Mouse (Mus musculus) left cerebral cortex, postnatal 25 days (tissue): Measurements from ENCODE around the gene Slc34a3. TPM values are rescaled to one million over a fixed set of nuclear protein-coding genes. Genes with fewer than 3 reads are reported as not detected.
"Not testable (repeated sequence)": the region's sequence is repeated elsewhere in the genome, so short reads cannot be mapped to it uniquely, and the experiment has no call there.

Source experiments
- DNase-seq, 2 experiments: peaks; one replicate each; pipeline ENCODE4 v3.0.0; 2022; ENCODE audit warnings: low spot score in 2 of 2, mixed read lengths in 1 of 2
- intact Hi-C: fragments of 180-260 bp; cut with DNase I; formaldehyde crosslinking; loops from one replicate; pipeline ENCODE4 v1.15.1; 2025
- total RNA-seq, 2 experiments: library from RNA; stranded (reverse); gene quantifications; 2 replicates each; pipeline ENCODE4 v1.2.3; 2021

Gene Slc34a3
- not detected for total RNA-seq

DNA sequence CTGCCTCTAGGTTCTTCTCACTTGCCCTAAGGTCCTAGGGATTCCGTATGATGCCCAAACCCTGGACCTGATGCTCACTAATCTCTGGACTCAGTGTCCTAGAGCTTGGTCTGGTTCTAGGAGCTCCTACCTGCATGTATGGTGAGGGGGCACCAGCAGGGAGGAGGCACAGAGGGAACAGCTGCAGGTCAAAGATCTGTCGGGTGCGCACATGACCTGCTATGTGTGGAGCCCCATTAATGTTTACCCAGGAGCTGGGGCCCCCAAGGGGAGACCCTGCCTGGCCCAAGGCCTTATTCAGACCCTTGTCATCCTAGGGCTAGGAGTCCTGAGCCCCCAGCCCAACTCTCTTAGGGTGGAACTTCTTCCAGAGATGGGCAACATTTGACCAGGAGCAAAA is at the start of gene Slc34a3:
Gene Slc34a3 (minus strand): TSS at position 315 of the 400 bp plus-strand sequence.
- no peak for DNase-seq
- intact Hi-C loops, result no loop called here

DNA sequence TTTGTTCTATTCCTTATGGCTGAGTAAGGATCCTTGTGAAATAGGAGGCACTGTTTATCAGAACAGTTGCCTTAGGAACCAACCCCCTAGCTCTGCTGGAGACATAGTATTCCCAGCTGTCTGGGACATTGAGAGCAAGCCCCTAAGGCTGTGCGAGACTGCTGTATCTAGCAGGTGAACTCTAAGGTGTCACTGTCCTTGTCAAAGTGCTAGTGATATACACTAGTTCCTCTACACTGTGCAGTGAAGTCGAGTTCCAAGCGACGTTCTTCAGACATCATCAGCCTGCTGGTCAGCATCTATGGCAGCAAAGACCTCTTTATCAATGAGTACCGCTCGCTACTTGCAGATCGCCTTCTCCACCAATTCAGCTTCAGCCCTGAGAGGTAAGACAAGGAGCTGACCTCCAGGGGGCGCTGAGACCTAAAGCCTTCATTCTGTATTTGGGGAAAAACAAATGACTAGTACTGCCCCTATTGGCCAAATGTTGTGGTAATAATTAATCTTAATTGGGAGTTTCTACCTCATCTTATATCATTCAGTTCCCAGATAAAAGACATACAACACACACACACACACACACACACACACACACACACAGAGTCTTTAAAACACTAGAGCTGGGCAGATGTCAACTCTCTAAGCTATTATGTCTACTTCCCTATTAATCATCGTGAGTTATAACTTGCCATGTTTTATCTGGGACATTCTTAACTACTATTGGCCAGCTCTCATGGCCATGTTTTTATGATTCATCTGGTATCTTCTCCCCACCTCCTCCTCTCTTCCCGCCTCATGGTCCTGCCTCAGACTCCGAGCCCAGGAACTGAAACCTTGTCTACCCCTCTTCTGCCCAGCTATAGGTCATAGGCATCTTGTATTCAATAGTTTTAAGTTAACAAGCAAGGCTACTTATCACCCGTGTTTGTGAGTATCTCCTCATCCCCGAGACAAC is 45.0 kb upstream of the Slc34a3 start:
- peak in 1 of 2 experiments; percentile 81 for DNase-seq
- intact Hi-C loops, result no loop called here

GRCm38 (mm10) chr2:25273010-25273409 is 38.8 kb upstream of the Slc34a3 start:
- intact Hi-C loops, result loop anchor here (5.0 kb wide), 1 partner anchor 81 kb away; no protein-coding TSS in a partner anchor
- DNase-seq, result no peak

- DNase-seq, result no peak
- intact Hi-C loops, result loop anchor here (1.0 to 5.0 kb wide), 2 partner anchors 60 to 80 kb away; partner anchors contain the start of gene Man1b1
Measured at GRCm38 (mm10) chr2:25272515-25272914, 38.4 kb upstream of the Slc34a3 start.

DNA sequence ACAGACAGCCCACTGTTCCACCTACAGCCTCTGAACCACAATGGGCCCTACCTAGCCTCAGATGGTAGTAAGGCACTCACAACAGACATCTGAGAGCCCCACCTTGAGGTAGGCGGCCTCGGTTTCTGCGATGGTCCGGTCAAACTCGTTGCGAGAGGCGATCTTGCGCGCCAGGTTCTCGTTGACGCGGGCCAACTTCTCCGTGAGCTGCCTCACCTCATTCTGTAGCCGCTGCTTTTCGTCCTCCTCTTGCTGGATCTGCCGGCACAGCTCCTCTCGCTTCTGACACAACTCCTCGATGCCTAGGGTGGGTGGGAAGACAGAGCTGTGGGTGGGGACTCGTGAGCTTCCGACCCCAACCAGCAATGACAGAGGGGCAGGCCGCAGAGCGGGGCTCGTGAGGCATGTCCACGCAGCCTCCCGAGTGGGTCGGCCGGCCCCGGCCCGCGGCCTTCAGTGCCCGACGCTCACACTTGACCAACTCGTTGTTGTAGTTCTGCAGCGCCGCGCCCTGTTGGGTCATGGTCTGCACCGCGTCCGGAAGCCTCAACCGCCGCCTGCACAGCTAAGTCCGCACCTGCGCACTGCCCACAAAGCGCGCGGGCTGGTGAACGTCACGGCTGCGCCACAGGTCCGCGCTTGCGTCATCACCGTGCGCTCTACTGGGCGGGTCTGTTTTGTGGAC is 37.8 kb upstream of the Slc34a3 start, which contains the start of the genes Ssna1 and Anapc2:
Gene Ssna1 (minus strand): TSS at position 612 of the 685 bp plus-strand sequence.
Gene Anapc2 (plus strand): TSS at position 652 of the 685 bp plus-strand sequence.
- intact Hi-C loops, result loop anchor here (1.0 to 5.0 kb wide), 3 partner anchors 9 to 80 kb away; partner anchors contain the start of gene Man1b1
- peak; percentile 98 to 99 for DNase-seq

DNA sequence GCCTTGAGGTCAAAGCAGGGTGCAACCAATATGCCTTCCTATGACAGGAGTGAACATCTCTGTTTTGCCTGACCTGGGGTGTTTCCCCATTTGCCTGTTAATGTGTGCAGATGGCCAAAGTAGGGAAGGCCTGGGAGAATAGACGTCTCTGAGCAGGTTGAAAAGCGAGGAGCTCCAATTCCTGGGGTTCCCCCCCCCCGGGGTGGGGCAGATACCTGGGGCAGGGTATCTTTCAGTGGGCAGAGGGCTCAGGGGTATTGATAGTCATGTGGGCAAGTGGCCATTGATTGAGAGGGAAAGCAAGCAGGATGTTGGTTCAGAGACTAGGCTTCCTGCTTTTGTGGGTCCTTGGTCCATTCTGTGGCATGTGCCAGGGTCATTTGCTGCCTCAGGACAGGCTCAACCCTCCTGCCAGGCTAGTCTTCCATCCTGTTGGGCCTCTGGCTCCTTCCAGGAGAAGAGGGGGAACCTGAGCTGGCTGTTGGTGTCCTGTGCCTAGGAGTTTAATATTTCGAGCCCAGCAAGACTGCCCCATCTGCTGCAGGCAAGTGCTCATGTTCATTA is 33.7 kb upstream of the Slc34a3 start:
- intact Hi-C loops, result no loop called here
- no peak for DNase-seq

GRCm38 (mm10) chr2:25267241-25267640 is 33.1 kb upstream of the Slc34a3 start:
- intact Hi-C loops, result no loop called here
- no peak for DNase-seq

GRCm38 (mm10) chr2:25266720-25267119 is 32.6 kb upstream of the Slc34a3 start:
- intact Hi-C loops, result no loop called here
- DNase-seq, result peak in 1 of 2 experiments; percentile 35

GRCm38 (mm10) chr2:25265897-25266656 is 31.9 kb upstream of the Slc34a3 start:
- intact Hi-C loops, result no loop called here
- no peak for DNase-seq

DNA sequence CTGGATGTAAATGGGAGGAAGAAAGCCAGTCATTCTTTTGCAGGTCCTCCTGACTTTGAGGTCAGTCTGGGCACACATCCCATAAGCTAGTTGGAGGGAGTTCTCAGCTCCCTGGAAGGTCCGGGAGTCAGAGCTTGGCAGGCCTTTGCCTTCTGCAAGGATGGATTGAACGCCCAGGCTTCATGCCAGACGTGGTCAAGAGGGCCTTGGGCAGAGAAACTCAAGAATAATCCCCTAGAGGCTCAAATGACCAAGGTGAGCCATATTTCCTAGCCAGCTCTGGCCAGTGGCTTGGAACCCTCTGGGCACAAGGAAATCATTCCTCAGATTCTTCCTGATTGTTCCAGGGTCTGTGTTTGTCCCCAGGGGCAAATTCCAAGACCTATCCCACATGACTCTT is 30.7 kb upstream of the Slc34a3 start:
- DNase-seq, result no peak
- intact Hi-C loops, result no loop called here

- no peak for DNase-seq
- intact Hi-C loops, result no loop called here
Measured at GRCm38 (mm10) chr2:25264286-25264660, 30.1 kb upstream of the Slc34a3 start.

- no peak for DNase-seq
- intact Hi-C loops, result loop anchor here (1.0 kb wide), 1 partner anchor 8 kb away; no protein-coding TSS in a partner anchor
Measured at GRCm38 (mm10) chr2:25263623-25264285, 29.6 kb upstream of the Slc34a3 start.

DNA sequence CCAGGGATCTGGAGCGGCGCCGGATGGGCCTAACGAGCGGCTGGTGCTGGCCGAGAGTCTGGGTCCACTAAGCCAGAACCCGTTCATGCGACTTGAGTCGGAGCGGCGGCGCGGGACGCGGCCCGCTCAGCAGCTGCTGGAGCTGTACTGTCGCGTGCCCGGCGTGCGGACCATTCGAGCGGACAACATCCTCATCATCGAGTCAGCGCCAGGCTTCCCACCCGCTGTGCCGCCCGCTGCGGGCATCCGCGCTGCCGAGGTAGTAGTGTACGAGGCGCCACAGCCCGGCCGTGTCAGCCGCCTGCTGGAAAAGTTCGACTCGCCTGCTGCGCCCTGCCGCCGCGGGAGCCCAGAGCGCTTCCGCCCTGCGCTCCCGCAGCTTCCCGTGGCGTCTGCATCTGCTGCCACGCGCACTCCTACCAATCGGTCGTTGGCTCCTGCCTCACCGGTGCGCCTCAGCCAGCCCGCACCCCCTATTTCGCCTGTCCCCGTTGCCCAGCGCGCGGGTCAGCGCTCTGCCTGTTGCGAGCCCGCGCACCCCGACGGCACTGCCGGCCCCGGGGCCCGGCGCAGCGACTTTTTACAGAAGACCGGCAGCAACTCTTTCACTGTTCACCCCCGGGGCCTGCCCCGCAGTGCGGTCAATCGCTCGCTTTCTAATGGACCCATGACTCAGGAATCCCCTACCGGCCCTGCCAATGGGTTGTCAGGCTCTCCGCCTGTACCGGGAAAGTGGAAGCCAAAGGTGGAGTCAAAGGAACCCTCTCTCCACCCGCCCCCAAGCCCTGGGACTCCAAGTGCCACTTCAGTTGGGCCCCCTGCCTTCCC is 28.8 kb upstream of the Slc34a3 start:
- intact Hi-C loops, result loop anchor here (1.0 kb wide), 1 partner anchor 8 kb away; no protein-coding TSS in a partner anchor
- DNase-seq, result no peak

DNA sequence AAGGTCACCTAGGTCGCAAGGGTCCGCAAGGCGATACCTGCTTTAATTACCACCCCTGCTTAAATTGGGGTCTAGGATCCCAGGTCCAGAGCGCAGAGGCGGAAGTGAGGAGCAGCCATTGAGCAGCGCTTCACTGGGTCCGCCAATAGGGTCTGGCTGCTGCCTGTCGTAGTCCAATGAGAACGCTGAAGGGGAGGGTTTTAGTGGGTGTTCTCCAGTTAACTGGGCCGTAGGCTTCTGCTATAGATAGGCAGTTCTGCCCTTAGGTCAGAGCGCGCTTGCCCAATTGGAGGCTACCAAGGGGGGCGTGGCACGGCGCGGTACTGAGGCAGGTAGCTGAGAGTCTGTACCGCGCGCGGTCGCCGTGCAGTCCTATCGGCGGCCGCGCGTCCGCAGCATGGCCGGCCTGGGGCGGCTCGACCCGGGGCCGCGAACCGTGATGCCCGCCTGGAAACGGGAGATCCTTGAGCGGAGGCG is 28.2 kb upstream of the Slc34a3 start, which contains the start of gene Tprn:
Gene Tprn (plus strand): TSS at position 328 of the 477 bp plus-strand sequence.
- intact Hi-C loops, result no loop called here
- peak; percentile 93 to 99 for DNase-seq

- DNase-seq, result peak; percentile 30 to 61
- intact Hi-C loops, result no loop called here
Measured at GRCm38 (mm10) chr2:25261870-25262269, 27.7 kb upstream of the Slc34a3 start.

DNA sequence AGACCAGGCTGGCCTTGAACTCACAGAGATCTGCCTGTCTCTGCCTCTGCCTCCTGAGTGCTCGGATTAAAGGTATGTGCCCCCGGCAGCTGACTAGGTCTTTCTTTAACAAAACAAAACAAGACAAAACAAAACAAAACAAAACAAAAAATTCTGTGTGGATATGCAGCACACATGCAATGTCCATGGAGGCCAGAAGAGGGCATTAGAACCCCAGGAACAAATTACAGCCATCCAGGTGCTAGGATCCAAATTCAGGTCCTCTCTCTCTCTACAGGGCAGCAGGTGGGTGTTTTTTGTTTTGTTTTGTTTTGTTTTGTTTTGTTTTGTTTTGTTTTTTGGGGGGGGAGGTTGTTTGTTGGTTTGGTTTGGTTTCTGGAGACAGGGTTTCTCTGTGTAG is 24.7 kb upstream of the Slc34a3 start:
- intact Hi-C loops, result loop anchor here (5.0 kb wide), 1 partner anchor 67 kb away; no protein-coding TSS in a partner anchor
- DNase-seq, result no peak

- intact Hi-C loops, result loop anchor here (5.0 kb wide), 1 partner anchor 65 kb away; no protein-coding TSS in a partner anchor
- not testable (repeated sequence) for DNase-seq
Measured at GRCm38 (mm10) chr2:25257250-25257649, 23.1 kb upstream of the Slc34a3 start.
